Mouse (Mus musculus): ENCODE measurements around the gene Phgdh.
A peak's percentile ranks its signal among the peaks of the same experiment; 100 is the strongest.

Phgdh gene

DNA sequence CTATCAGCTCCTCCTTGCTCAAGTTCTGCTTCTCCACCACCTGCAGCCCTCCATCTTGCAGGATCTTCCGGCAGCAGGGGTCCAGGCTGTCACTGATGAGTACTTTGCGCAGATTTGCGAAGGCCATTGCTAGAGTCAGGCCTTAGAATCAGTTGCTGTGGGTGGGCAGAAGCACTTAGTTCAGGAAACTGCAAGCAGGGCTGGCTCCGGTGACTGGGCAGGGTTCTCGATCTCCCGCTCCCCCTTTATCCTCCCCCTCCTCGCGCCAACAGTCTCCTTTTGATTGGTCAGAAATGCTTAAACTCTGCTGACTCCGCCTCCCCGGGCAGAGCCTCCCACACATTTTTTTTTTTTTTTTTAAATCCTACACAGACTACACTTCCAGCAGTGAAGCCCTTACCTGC, at the start of gene Phgdh:
TSS of gene Phgdh (minus strand) at position 285 of the 404 bp plus-strand sequence.
- 0 out of 2 replicates have a peak, but pooled peaks have one; percentile 4 for ATAC-seq (ENCODE audit: insufficient number of reproducible peaks, low FRiP score, low TSS enrichment)

DNA sequence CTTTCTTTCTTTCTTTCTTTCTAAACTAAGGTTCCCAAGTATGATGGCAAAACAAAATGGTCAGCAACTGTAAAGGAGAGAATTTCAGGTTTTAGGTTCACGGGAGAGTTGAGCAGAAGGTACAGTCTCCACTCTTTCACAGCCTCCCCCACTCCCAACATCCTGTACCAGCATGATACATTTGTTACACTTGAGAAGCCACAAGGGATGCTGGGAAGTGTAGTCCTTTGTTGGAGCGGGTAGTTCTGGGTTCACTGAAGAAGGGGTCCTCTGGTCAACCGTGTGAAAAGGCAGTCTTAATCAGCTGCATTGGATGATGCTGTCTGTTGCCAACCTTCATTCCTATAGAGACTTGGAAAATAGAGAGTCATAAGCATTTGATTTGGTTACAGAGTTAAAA, 49.5 kb upstream of the Phgdh start:
- peak; percentile 89 for ATAC-seq (ENCODE audit: insufficient number of reproducible peaks, low FRiP score, low TSS enrichment)

DNA sequence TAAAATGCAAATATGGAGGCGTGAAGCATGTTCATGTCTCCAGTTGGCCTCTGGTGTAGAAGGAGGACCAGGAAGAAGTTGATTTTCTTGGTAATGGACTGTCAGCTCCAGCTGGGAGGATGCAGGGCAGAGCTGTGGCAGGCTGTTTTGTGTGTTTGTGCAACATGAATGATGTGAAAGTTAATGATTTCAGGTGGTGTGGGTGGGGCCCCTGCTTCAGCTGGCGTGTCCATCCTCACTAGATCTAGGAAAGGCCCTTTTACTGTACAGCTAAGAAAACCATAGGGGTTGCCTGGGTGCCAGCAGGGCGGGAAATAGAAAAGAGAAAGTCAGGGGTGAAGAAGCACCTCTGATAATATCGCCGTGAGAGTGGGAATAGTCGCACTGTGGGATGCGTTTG, 48.0 kb upstream of the Phgdh start:
- ATAC-seq (ENCODE audit: insufficient number of reproducible peaks, low FRiP score, low TSS enrichment) = no peak

DNA sequence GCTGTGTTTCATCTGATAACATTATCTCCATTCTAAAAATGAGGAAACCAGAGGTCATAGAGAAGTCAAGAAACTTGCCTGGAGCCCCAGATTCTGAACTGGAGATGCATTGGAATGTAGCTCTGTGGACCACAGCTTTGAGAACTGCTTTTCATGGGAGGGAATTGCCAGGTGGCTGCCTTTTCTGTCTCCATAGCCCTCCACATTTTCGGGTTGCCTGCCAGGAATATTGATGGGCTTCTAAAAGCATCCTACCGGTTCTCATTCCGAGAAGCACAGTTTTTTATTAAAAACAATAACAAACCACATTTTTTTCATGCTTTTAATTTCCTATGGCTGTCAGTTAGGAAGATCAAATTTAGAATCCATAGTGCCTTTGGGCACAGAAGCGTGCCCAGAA, 47.3 kb upstream of the Phgdh start:
- ATAC-seq (ENCODE audit: insufficient number of reproducible peaks, low FRiP score, low TSS enrichment) = no peak

DNA sequence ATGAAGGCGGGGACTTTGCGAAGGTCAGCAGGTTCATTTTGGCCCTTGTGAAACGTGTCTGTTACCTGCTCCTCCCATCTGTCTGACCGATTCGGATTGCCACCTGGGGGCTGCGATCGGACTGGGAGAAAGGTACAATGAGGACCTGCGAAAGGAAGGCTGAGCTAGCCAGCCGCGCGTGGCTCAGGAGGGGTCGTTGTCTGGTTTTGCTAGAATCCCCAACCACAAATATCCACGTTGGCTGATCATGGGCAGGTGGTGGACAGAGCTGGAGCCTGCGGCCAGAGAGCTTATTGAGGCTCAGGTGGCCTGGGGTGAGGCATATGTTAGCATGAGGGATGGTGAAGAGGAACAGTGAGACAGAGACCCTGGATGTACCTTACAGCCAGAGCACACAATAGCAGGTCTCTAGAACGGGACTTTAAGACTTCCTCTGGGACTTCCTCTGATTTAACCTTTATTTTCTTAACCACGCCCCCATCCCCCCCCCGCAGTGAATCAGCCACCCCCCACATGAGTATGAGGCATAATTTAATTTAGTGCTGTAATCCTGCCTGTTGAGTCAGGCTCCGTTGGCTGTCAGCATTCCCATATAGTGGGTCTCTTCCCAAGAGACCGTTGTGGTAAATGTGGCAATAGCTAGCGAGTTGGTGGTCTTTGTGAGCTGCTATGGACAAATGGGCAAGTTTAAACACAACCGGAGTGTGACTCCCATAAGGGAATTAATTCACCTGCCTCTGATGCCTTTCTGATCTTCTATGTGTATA, 43.4 kb upstream of the Phgdh start:
- peak; percentile 47 for ATAC-seq (ENCODE audit: insufficient number of reproducible peaks, low FRiP score, low TSS enrichment)

DNA sequence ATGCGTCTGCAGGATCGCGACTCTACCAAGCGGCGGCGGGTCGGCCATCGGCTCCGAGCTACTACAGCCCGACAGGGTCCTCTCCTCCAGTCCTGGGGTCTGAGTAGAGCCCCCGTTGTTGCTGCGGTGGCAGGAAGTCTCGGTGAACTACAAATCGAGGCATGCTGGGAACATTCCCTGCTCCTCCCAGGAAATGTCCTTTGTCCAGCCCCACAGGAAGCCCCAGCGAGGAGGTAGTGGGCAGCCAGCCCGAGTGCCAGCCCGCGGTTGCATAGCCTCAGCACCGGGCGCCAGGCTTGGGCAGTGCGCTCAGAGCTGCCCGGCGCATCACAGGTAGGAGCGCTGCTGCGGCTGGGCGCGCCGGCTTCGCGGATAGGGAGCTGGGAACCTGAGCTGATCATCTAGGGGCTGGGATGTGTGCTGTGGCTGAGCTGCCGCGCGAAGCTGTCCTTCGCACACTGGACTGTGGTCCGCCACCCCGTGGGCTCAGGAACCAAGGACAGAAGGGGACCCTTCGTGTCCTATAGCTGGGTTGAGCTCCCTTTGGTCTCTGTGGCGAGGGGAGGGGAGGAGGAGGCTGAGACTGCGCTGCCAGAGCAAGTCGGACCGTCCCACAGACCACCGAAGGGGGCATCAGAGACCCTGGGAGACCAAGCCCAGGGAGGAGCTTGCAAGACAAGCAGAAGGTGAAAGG, 42.6 kb upstream of the Phgdh start, which contains the start of gene Zfp697:
TSS of gene Zfp697 (plus strand) at position 216 of the 694 bp plus-strand sequence.
- peak; percentile 93 for ATAC-seq (ENCODE audit: insufficient number of reproducible peaks, low FRiP score, low TSS enrichment)

DNA sequence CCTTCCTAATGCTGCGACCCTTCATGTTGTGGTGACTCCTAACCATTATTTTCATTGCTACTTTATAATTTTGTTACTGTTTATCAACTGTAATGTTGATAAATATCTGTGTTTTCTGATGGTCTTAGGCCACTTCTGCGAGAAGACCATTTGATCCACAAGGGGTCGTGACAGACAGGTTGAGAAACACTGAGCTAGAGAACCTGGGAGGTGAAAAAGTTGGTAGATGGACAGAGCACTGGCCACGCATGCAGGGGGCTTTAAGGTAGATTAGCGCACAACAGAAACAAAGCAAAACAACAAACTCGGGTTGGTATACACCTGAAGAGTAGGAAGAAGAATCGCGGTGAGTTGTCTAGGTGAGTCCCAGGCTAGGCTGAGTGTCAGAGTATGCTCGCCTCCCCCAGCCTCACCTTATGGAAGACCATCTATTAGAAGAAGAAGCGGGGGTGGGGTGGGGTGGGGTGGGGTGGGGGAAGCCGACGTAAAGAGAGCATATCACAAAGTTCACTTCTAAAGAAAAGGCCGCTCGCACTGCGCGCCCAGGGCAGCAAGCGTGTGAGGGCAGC, 42.0 kb upstream of the Phgdh start:
- ATAC-seq (ENCODE audit: insufficient number of reproducible peaks, low FRiP score, low TSS enrichment) = no peak

DNA sequence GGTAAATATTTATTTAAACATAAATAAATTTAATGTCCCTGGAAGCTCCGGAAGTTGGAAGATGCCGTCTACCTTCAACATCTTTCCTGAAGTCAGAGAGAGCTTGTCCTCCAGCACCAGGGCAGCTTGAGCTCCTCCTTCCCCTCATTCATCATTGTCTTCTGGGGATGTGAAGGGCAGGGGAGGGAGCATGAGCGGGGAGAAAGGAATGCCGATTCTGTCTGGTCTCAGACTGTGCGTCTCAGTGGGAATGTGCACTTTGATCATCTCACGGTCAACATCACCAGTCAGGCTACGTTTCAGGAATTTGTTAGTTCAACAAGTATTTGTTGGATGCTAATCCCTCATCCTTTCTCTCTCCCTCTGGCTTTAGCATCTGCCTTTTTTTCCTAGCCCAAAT, 39.4 kb upstream of the Phgdh start:
- ATAC-seq (ENCODE audit: insufficient number of reproducible peaks, low FRiP score, low TSS enrichment) = no peak

DNA sequence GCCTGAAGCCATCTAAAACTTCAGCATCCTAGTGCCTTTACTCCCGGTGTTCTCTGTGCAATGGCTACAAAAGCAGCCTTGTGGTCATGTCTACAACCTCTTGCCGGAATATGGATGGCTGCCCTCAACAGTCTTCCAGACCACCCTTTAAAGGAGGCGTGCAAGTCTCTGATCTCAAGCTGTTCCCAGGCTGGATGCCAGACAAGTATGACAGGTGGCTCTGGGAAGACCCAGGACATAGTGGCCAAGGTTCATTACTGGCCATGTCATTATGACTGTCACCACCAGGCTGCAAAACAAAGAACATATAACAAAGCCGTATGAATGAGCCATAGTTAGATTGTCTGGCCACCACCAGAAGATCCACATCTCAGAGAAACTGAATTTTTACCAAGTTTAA, 38.5 kb upstream of the Phgdh start:
- no peak for ATAC-seq (ENCODE audit: insufficient number of reproducible peaks, low FRiP score, low TSS enrichment)

DNA sequence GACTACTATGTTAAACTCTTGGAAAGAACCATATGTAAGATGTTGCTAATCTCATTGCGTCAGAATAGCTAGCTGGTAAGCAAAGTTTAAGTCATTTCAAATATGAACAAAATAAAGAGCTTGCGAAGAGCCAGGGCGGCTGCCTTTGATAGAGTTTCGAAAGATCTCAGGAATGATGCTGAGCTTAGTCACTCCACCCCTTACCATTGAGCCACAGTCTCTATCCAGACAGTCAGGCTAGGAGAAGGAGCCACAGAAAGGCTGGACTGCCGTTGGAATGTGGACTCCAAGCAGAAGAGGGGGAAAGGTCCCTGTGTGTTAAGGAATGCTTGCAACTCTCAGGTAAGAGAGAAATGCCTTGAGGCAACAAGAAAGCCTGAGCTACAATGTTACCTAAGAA, 35.2 kb upstream of the Phgdh start:
- no peak for ATAC-seq (ENCODE audit: insufficient number of reproducible peaks, low FRiP score, low TSS enrichment)

DNA sequence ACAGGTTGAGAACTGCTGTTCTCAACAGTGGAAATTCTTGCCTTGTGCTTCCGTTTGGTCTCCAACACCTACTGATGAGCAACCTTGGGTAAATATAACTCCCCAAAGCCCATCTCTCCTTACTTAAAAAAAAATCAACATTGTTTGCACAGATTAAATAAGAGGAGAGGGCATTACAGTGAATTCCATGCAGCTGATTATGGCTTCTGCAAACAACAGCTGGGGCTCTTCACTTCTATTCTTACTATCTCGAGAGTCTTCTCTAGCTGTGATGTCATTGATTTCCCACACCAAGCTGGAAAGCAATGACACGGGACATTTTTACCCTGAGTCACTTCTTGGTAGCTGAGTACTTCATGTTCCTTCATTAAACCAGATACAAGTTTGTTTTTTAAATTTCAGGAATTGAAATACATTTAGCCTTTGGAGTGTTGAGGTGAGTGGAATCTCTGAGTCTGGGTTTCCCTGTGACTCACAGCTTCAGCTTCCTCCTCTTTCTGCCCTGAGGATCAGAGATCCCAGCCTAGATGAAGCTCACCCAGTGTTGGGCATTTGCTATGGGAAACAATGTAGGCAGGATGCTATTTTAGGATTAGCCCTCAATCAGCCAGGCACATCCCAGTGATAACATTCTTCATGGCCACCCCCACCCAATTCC, 34.4 kb upstream of the Phgdh start:
- ATAC-seq (ENCODE audit: insufficient number of reproducible peaks, low FRiP score, low TSS enrichment) = no peak

DNA sequence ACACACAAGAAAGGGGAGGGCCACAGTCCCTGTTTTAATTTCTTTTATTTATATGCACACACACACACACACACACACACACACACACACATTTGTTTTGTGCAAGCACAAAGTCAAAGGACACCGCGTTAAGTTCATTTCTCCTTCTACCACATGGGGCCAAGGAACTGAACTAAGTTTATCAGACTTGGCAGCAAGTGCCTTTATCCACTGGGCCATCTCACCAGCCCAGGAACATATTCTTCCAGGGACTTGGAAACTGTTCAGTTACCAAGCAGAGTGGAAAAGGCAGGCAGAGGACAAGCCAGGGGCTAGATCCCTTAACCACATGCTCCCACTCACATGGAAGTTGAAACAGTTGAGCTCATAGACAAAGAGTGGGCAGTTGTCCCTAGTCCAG, 29.0 kb upstream of the Phgdh start:
- ATAC-seq (ENCODE audit: insufficient number of reproducible peaks, low FRiP score, low TSS enrichment) = no peak

DNA sequence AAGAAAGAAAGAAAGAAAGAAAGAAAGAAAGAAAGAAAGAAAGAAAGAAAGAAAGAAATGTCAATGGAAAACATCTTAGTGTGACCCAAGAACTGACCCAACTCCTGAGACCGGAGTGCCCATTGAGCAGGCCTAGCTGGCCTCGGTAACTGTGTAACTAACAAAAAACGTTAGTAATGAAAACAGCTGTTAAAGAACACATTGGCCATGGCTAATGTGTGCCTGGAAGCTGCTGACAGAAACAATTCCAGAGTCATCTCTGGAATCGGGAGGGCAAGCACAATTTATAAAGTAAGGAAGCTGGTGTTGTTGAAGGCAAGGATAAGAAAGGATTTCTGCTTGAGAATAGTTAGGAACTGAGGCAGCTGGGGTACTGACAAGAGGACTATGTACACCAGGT, 28.5 kb upstream of the Phgdh start:
- ATAC-seq (ENCODE audit: insufficient number of reproducible peaks, low FRiP score, low TSS enrichment) = no peak

DNA sequence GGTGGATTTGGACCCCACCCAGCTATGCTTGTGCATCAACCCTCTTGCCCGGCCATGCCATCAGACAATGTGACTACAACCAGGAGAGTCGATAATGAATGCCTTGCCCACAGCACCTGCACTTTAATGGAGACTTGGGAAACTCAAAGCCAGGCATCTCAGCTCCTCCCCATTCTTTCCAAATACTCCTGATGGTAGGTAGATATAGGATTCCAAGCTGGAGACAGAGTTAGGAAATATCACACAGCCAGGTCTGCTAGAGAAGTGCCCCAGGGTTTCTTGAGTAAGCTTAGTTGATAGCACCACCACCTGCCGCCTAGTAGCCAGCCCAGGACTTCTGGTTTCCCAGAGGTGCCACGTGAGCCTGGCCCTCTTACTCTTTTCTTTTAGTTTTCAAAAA, 27.0 kb upstream of the Phgdh start:
- ATAC-seq (ENCODE audit: insufficient number of reproducible peaks, low FRiP score, low TSS enrichment) = no peak

DNA sequence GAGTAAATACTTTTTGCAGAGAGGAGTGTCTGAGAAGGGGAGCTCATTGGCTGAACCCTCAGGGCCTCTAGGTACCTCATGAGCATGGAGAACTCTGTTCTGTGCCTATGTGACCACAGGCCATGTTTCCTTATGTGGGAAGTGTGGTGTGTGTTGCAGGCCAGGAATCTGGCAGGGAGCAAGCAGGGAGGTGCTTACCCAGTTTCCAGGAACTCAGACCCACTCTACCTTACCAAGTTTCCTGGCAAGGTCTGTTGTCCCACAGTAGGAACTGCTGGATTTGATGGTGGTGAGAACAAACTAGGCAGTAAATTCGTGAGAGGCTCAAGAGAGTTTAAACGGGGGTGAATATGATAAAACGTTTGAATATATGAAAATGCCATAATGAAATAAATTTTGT, 26.3 kb upstream of the Phgdh start:
- ATAC-seq (ENCODE audit: insufficient number of reproducible peaks, low FRiP score, low TSS enrichment) = no peak

DNA sequence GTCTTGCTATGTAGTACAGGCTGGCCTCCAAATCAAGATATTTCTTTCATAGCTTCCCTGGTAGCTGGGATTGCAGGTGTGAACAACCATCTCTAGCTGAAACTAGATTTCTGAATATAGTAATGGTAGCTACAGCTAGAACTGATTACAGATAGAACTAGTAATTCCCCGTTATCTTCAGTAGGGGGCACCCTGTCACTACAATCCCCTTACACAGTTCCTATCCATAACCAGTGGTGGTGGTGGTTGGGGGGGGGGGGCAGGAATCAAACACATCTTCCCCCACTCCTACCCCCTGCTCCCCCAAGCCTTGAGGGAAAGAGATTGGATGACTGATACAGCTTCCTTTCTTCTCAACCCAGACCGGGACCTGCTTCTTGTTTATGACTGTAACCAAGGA, 23.0 kb upstream of the Phgdh start:
- ATAC-seq (ENCODE audit: insufficient number of reproducible peaks, low FRiP score, low TSS enrichment) = no peak

DNA sequence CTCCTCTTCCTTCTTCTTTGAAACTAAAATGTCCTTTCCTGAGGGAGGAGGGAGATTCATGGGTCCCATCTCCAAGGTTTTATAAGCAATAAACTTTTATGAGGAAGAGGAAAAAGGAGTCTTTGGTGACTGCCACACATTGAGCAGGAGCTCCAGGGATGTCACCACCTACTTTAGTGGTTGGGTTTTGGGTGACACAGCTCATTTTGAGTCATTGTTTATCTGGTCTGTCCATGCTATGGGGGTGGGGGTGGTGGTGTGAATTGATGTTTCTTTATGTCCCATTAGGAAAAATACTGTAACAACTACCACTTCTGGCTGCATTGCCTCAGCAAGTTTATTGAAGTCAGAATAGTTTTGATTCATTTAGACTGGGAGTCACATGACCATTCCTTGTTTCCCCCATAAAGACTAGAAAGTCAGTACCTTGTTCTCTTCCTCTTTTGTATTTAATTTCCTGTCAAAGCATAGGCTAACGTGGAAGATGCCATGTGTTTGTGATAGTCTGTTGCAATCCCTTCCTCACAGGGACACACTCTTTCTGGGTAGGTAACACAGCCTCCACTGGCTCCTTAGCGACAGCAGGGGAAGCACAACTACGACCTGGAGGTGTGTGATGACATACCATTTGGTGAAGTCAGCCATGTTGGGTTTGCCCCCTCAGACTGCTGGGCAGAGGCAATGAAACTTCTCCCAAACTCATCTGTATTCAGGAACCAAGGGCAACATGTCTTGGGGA, 17.0 kb upstream of the Phgdh start:
- ATAC-seq (ENCODE audit: insufficient number of reproducible peaks, low FRiP score, low TSS enrichment) = no peak

DNA sequence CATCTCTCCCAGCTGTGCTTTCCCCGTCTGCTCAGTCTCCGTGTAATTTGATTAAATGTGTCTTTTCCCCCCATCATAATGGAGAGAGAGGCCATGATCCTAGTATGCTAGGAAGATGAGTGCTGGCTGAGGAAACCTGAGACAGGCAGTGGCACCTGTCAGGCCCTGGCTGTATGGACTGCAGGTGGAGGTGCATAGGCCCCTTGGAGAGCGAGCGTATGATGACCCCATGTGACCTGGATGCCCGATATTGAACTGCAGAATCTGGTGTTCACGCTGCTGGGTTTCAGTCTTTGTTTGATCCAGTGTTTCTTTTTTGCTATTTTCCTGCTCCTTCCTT, 16.2 kb upstream of the Phgdh start:
- no peak for ATAC-seq (ENCODE audit: insufficient number of reproducible peaks, low FRiP score, low TSS enrichment)

DNA sequence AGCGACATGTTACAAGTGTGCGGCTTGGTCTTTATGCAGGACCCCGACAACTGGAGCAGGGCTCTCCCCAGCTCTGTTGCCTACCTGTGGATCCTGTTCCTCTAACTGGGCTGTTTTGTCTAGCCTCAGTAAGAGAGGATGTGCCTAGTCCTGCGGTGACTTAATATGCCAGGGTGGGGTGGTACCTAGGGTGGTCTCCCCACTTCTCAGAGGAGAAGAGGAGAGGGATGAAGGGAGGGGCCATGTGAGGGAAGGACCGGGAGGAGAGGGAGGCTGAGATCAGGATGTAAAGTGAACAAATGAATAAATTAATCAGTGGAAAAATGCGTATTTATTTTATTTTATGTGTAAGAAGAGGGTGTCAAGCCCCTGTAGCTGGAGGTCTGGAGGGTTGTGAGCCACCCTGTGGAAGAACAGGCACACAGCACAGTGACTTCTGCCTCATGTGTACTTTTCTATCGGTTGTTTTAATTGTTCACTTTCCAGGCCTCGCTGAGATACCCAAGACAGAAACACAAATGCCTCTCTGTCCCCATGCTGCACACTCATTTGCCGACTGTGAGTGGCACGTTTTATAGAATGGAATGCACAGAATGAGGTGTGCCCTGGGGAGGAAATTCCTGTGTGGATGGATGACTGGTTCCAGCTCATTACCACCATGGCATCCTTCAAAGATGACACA, 15.7 kb upstream of the Phgdh start:
- no peak for ATAC-seq (ENCODE audit: insufficient number of reproducible peaks, low FRiP score, low TSS enrichment)

DNA sequence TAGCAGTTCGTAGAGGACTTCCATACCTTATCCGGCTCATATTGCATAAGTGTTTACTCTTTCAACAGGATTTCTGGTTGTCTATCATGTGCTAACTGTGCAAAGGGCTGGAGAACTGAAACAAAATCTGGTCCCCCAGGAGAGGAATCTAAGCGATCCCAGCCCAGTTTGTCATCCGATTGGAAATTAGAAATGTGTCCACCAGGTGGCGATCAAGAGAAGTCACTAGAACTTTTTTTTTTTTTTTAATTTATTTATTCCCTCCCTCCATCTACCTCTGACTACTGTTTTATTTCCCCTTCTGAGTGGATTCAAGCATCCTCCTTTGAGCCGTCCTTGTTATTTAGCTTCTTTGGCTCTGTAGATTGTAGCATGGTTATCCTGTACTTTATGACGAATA, 14.1 kb upstream of the Phgdh start:
- ATAC-seq (ENCODE audit: insufficient number of reproducible peaks, low FRiP score, low TSS enrichment) = no peak

Data from cerebellum, adult (tissue).